Mouse (Mus musculus): ENCODE results near the gene Cbfa2t2.

GRCm38 (mm10) chr2:154551927-154552326, 115.6 kb downstream of the Cbfa2t2 start:
- TF ChIP-seq EP300 (IDR thresholded peaks at IDR 0.05; ENCODE audit: low read depth) (no peak), CTCF (IDR thresholded peaks at IDR 0.05; ENCODE audit: low read depth) (no peak)

All from liver, postnatal 0 days (tissue).